Mouse (Mus musculus): ENCODE measurements around the gene Fbxl14.

- TF ChIP-seq CTCF (conservative IDR thresholded peaks at IDR 0.05; ENCODE audit: low read length) (no peak), POU5F1 (IDR thresholded peaks at IDR 0.05; ENCODE audit: borderline replicate concordance, low read length) (no peak)
Measured at GRCm38 (mm10) chr6:119467785-119468059, 11.7 kb upstream of the Fbxl14 start.
